Mouse (Mus musculus) stomach, embryonic 16.5 days (tissue): ENCODE measurements around the gene Fam110a. TPM values are rescaled to one million over a fixed set of nuclear protein-coding genes. Genes with fewer than 3 reads are reported as not detected.

ENCODE experiments used
- ATAC-seq: fragments of 200-750 bp; cut with Nextera tagmentation; 2 replicates; pipeline ENCODE4 v1.8.0; 2017; ENCODE audit warnings: moderate number of reproducible peaks, moderate TSS enrichment; ENCODE audit not compliant: insufficient read depth, low FRiP score
- H3K27ac ChIP-seq: fragments of 300-500 bp; sonication (generic); 2 replicates; pipeline ENCODE4 v1.5.1; 2014; ENCODE audit warnings: low read length
- H3K27me3 ChIP-seq: fragments of 300-500 bp; sonication (generic); 2 replicates; pipeline ENCODE4 v1.6.1; 2014; ENCODE audit warnings: low read length, control low read depth, mixed read lengths; ENCODE audit not compliant: control insufficient read depth, insufficient read depth
- H3K36me3 ChIP-seq: fragments of 300-500 bp; sonication (generic); 2 replicates; pipeline ENCODE4 v1.6.1; 2014; ENCODE audit warnings: low read length; ENCODE audit not compliant: control insufficient read depth, insufficient read depth
- H3K4me1 ChIP-seq: fragments of 300-500 bp; sonication (generic); 2 replicates; pipeline ENCODE4 v1.6.1; 2014; ENCODE audit warnings: low read length, control low read depth, mixed read lengths; ENCODE audit not compliant: control insufficient read depth, insufficient read depth
- H3K4me2 ChIP-seq: fragments of 300-500 bp; sonication (generic); 2 replicates; pipeline ENCODE4 v1.6.1; 2014; ENCODE audit warnings: low read depth, low read length, mixed read lengths
- H3K4me3 ChIP-seq: fragments of 300-500 bp; sonication (generic); replicated peaks from 2 replicates; pipeline ENCODE4 v1.5.1; 2014; ENCODE audit warnings: mild to moderate bottlenecking, low read length
- H3K9ac ChIP-seq: fragments of 300-500 bp; sonication (generic); 2 replicates; pipeline ENCODE4 v1.6.1; 2014; ENCODE audit warnings: low read length
- H3K9me3 ChIP-seq: fragments of 300-500 bp; sonication (generic); replicated peaks from 2 replicates; pipeline ENCODE4 v1.6.1; 2016; ENCODE audit warnings: low read length, control low read depth; ENCODE audit not compliant: control insufficient read depth
- WGBS: fragments of 180-500 bp; shearing (Covaris S2); extraction: QIAGEN DNeasy Blood & Tissue Kit; methylation state at CpG from one replicate; pipeline ENCODE4 v1.1.7; 2014; 5-methylcytosine and 5-hydroxymethylcytosine counted together
- polyA plus RNA-seq: library from polyadenylated mRNA; unstranded; fragments of >200 nt; fragmentation: Nextera tagmentation; extraction: Ambion mirVana; gene quantifications from 2 replicates; pipeline ENCODE4 v1.2.1, GENCODE M21; 2015

Gene Fam110a
- polyA plus RNA-seq, 1 experiment from 2014 or later = 32.7 TPM

GRCm38 (mm10) chr2:151990985-151991394 lies 11.0 kb upstream of the Fam110a start:
- H3K4me1 ChIP-seq = 0 out of 2 replicates have a peak, but pooled peaks cover under 1% of the 10 kb centered on the region
- no peak overlapping the region for H3K4me3 ChIP-seq
- peaks cover 3% of the 10 kb centered on the region; the same call in 1 of the 2 replicates for H3K27me3 ChIP-seq
- no peaks in the 10 kb centered on the region for H3K9me3 ChIP-seq
- ATAC-seq = no peak
- no peaks in the 10 kb centered on the region for H3K36me3 ChIP-seq
- H3K9ac ChIP-seq = no peak overlapping the region
- WGBS = 4% methylated on average over 1 of the region's 1 CpGs
- no peak overlapping the region for H3K27ac ChIP-seq
- H3K4me2 ChIP-seq = no peak overlapping the region

- Histone ChIP-seq H3K27ac (no peak overlapping the region), H3K9me3 (no peaks in the 10 kb centered on the region), H3K9ac (no peak overlapping the region), H3K27me3 (no peaks in the 10 kb centered on the region), H3K4me3 (no peak overlapping the region), H3K4me2 (no peak overlapping the region), H3K4me1 (no peaks in the 10 kb centered on the region), H3K36me3 (no peaks in the 10 kb centered on the region)
- ATAC-seq = no peak
- WGBS = 80% methylated on average over 2 of the region's 2 CpGs
Measured at GRCm38 (mm10) chr2:151988978-151989377, 9.0 kb upstream of the Fam110a start.

- no peak overlapping the region for H3K27ac ChIP-seq
- no peak overlapping the region for H3K4me2 ChIP-seq
- H3K4me1 ChIP-seq = no peaks in the 10 kb centered on the region
- H3K9ac ChIP-seq = no peak overlapping the region
- H3K4me3 ChIP-seq = no peak overlapping the region
- 80% methylated on average over 8 of the region's 8 CpGs for WGBS
- no peaks in the 10 kb centered on the region for H3K36me3 ChIP-seq
- no peaks in the 10 kb centered on the region for H3K9me3 ChIP-seq
- no peaks in the 10 kb centered on the region for H3K27me3 ChIP-seq
- ATAC-seq = no peak
Measured at GRCm38 (mm10) chr2:151986958-151987357, 6.9 kb upstream of the Fam110a start.

GRCm38 (mm10) chr2:151985426-151986172 lies 5.6 kb upstream of the Fam110a start:
- no peak for ATAC-seq
- 45% methylated on average over 7 of the region's 7 CpGs for WGBS
- H3K4me1 ChIP-seq = no peaks in the 10 kb centered on the region

GRCm38 (mm10) chr2:151984019-151984418 lies 4.0 kb upstream of the Fam110a start:
- no peaks in the 10 kb centered on the region for H3K9me3 ChIP-seq
- peak overlapping the region; percentile 35; the same call in 1 of the 2 replicates for H3K27ac ChIP-seq
- H3K36me3 ChIP-seq = no peaks in the 10 kb centered on the region
- no peak overlapping the region for H3K4me3 ChIP-seq
- no peaks in the 10 kb centered on the region for H3K27me3 ChIP-seq
- 62% methylated on average over 9 of the region's 9 CpGs for WGBS
- peaks cover 5% of the 10 kb centered on the region for H3K4me1 ChIP-seq
- ATAC-seq = no peak
- H3K4me2 ChIP-seq = no peak overlapping the region
- H3K9ac ChIP-seq = no peak overlapping the region

More at GRCm38 (mm10) chr2:151985426-151986172, 5.6 kb upstream of the Fam110a start:
- H3K9me3 ChIP-seq = no peaks in the 10 kb centered on the region
- H3K4me2 ChIP-seq = no peak overlapping the region
- no peak overlapping the region for H3K27ac ChIP-seq
- no peaks in the 10 kb centered on the region for H3K36me3 ChIP-seq
- no peaks in the 10 kb centered on the region for H3K27me3 ChIP-seq
- no peak overlapping the region for H3K4me3 ChIP-seq
- H3K9ac ChIP-seq = no peak overlapping the region

GRCm38 (mm10) chr2:151982476-151982875 lies 2.5 kb upstream of the Fam110a start:
- no peak overlapping the region for H3K4me2 ChIP-seq
- no peak overlapping the region for H3K27ac ChIP-seq
- no peaks in the 10 kb centered on the region for H3K36me3 ChIP-seq
- H3K27me3 ChIP-seq = no peaks in the 10 kb centered on the region
- peaks cover 21% of the 10 kb centered on the region for H3K4me1 ChIP-seq
- ATAC-seq = no peak
- no peaks in the 10 kb centered on the region for H3K9me3 ChIP-seq
- no peak overlapping the region for H3K4me3 ChIP-seq
- H3K9ac ChIP-seq = no peak overlapping the region

- ATAC-seq = no peak
- Histone ChIP-seq H3K4me3 (no peak overlapping the region), H3K9me3 (no peaks in the 10 kb centered on the region), H3K36me3 (no peaks in the 10 kb centered on the region), H3K4me2 (no peak overlapping the region), H3K9ac (no peak overlapping the region), H3K27me3 (no peaks in the 10 kb centered on the region), H3K4me1 (peaks cover 27% of the 10 kb centered on the region), H3K27ac (no peak overlapping the region)
- WGBS = 75% methylated on average over 6 of the region's 6 CpGs
Measured at GRCm38 (mm10) chr2:151981268-151981667, 1.2 kb upstream of the Fam110a start.

- no peaks in the 10 kb centered on the region for H3K27me3 ChIP-seq
- H3K9me3 ChIP-seq = no peaks in the 10 kb centered on the region
- no peak overlapping the region for H3K27ac ChIP-seq
- H3K36me3 ChIP-seq = no peaks in the 10 kb centered on the region
- H3K4me1 ChIP-seq = peaks cover 31% of the 10 kb centered on the region
- ATAC-seq = no peak
- H3K4me2 ChIP-seq = peak overlapping the region; percentile 62
- peak overlapping the region; percentile 88 for H3K4me3 ChIP-seq
- H3K9ac ChIP-seq = peak overlapping the region; percentile 92; the same call in 1 of the 2 replicates
- WGBS = 48% methylated on average over 3 of the region's 3 CpGs
Measured at GRCm38 (mm10) chr2:151980355-151980693, 305 bp upstream of the Fam110a start.

- peak overlapping the region; percentile 88 for H3K4me3 ChIP-seq
- H3K4me1 ChIP-seq = peaks cover 43% of the 10 kb centered on the region
- H3K9ac ChIP-seq = no peak overlapping the region
- no peaks in the 10 kb centered on the region for H3K9me3 ChIP-seq
- no peak for ATAC-seq
- H3K27ac ChIP-seq = peak overlapping the region; percentile 11; the same call in 1 of the 2 replicates
- H3K27me3 ChIP-seq = no peaks in the 10 kb centered on the region
- H3K4me2 ChIP-seq = peak overlapping the region; percentile 62
- 77% methylated on average over 6 of the region's 6 CpGs for WGBS
- H3K36me3 ChIP-seq = no peaks in the 10 kb centered on the region
Measured at GRCm38 (mm10) chr2:151978494-151978893, 1.5 kb downstream of the Fam110a start.
